Mouse (Mus musculus): ENCODE measurements at regions not wholly inside any gene's neighbourhood (a gene's known extent, or its start where the extent isn't known, plus 50 kb on each side); places are given as distances from the start of the nearest gene placed in this dataset.
A peak's percentile ranks its signal among the peaks of the same experiment; 100 is the strongest.

DNA sequence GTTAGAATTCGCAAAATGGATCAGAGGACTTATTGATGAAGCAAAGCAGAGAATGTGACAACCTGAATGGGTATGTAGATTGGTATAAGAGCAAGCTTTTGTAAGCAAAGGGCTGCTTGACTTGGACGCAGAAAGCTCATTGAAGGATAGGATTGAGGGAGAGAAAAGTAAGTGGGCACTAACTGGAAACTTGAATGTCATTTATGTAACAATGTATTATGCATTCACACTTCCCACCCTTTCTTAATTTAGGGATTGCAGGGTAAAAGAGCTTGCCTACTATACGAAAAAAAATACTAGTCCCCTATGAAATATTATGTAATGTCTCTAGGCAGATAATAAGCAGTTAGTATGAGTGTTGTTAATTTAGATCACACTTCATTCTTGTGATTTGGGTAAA lies 713.4 kb downstream of the Slitrk5 start:
- ATAC-seq (ENCODE audit: low TSS enrichment) = peak; percentile 100

Data from frontal cortex, adult (tissue).